Mouse (Mus musculus) left cerebral cortex, postnatal 10 days (tissue): ENCODE measurements around the gene Gsc. TPM values are rescaled to one million over a fixed set of nuclear protein-coding genes. Genes with fewer than 3 reads are reported as not detected.

Experiments
- DNase-seq, 2 experiments: peaks; one replicate each; pipeline ENCODE4 v3.0.0; 2021 to 2022; ENCODE audit warnings: low spot score in 2 of 2, mixed read lengths in 1 of 2; ENCODE audit errors: extremely low spot score in 1 of 2
- intact Hi-C: fragments of 180-260 bp; cut with DNase I; formaldehyde crosslinking; loops from one replicate; pipeline ENCODE4 v1.15.1; 2025
- total RNA-seq, 2 experiments: library from RNA; stranded (reverse); gene quantifications; 2 replicates each; pipeline ENCODE4 v1.2.3; 2021

Gsc gene
- not detected for total RNA-seq

- intact Hi-C loops: no loop called here
- DNase-seq: peak in 1 of 2 experiments; percentile 33
Observed at GRCm38 (mm10) chr12:104472601-104473424, at the start of gene Gsc. Gene Gsc (minus strand): TSS chr12:104473330.

GRCm38 (mm10) chr12:104519721-104520120 lies 46.6 kb upstream of the Gsc start:
- intact Hi-C loops: no loop called here
- DNase-seq: no peak

GRCm38 (mm10) chr12:104507911-104508310 lies 34.8 kb upstream of the Gsc start:
- intact Hi-C loops: no loop called here
- DNase-seq: no peak

- intact Hi-C loops: no loop called here
- DNase-seq: peak; percentile 20 to 49
Observed at GRCm38 (mm10) chr12:104492009-104492408, 18.9 kb upstream of the Gsc start.

GRCm38 (mm10) chr12:104486205-104486604 lies 13.1 kb upstream of the Gsc start:
- DNase-seq: no peak
- intact Hi-C loops: no loop called here

- DNase-seq: no peak
- intact Hi-C loops: no loop called here
Observed at GRCm38 (mm10) chr12:104485161-104485560, 12.0 kb upstream of the Gsc start.

- intact Hi-C loops: no loop called here
- DNase-seq: no peak
Observed at GRCm38 (mm10) chr12:104481007-104481406, 7.9 kb upstream of the Gsc start.

- intact Hi-C loops: no loop called here
- no peak for DNase-seq
Observed at GRCm38 (mm10) chr12:104478193-104478592, 5.1 kb upstream of the Gsc start.

- intact Hi-C loops: no loop called here
Observed at GRCm38 (mm10) chr12:104477501-104477900, 4.4 kb upstream of the Gsc start.

GRCm38 (mm10) chr12:104477066-104477465 lies 3.9 kb upstream of the Gsc start:
- intact Hi-C loops: no loop called here
- DNase-seq: no peak

More at GRCm38 (mm10) chr12:104477501-104477900, 4.4 kb upstream of the Gsc start:
- no peak for DNase-seq

GRCm38 (mm10) chr12:104475946-104476345 lies 2.8 kb upstream of the Gsc start:
- no peak for DNase-seq
- intact Hi-C loops: no loop called here

- intact Hi-C loops: no loop called here
Observed at GRCm38 (mm10) chr12:104474881-104475740, 2.0 kb upstream of the Gsc start.

GRCm38 (mm10) chr12:104474191-104474871 lies 1.2 kb upstream of the Gsc start:
- intact Hi-C loops: no loop called here
- DNase-seq: no peak

More at GRCm38 (mm10) chr12:104474881-104475740, 2.0 kb upstream of the Gsc start:
- no peak for DNase-seq

GRCm38 (mm10) chr12:104473492-104473891 lies 362 bp upstream of the Gsc start:
- intact Hi-C loops: no loop called here
- no peak for DNase-seq

GRCm38 (mm10) chr12:104472218-104472525 lies 958 bp downstream of the Gsc start:
- intact Hi-C loops: no loop called here

GRCm38 (mm10) chr12:104471351-104472217 lies 1.5 kb downstream of the Gsc start:
- intact Hi-C loops: no loop called here
- DNase-seq: peak in 1 of 2 experiments; percentile 45

More at GRCm38 (mm10) chr12:104472218-104472525, 958 bp downstream of the Gsc start:
- no peak for DNase-seq

- no peak for DNase-seq
- intact Hi-C loops: no loop called here
Observed at GRCm38 (mm10) chr12:104470646-104471045, 2.5 kb downstream of the Gsc start.

- intact Hi-C loops: no loop called here
Observed at GRCm38 (mm10) chr12:104468783-104469182, 4.3 kb downstream of the Gsc start.

More at GRCm38 (mm10) chr12:104468783-104469182, 4.3 kb downstream of the Gsc start:
- no peak for DNase-seq
